ENCODE assay signal across 23 mouse cellular contexts in the genomic region with DNA sequence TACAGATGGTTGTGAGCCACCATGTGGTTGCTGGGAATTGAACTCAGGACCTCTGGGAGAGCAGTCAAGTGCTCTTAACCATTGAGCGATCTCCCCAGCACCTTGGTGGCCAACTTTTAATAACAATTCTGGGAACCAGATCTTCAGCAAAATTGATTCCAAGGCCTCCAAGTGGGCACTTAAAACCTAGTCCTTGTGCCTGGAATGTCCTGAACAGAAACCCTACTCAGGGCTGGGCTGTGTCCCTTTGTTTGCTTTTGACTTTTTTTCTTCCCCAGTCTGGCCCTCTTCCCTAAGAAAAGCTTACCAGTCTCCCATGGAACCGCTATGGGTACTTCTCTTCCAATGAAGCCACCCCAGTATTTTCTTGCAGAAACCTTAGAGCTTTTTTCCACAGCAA.
"Had no signal": no experiment of that assay in that cellular context is flagged by ENCODE, and none has a peak within 500 bp of the region (broad histone marks: within the 10 kb centered on the region; RNA-seq: fewer than 3 reads in every experiment).

No protein-coding gene starts in this region.

- H3K9me3 ChIP-seq: forebrain, embryonic 15.5 days; heart, embryonic 13.5 days; heart, embryonic 15.5 days; hindbrain, embryonic 13.5 days; hindbrain, embryonic 15.5 days; kidney, embryonic 15.5 days; limb, embryonic 13.5 days; limb, embryonic 15.5 days had no signal

- H3K4me1 ChIP-seq: forebrain, embryonic 15.5 days; heart, embryonic 13.5 days; kidney, embryonic 15.5 days; limb, embryonic 13.5 days had no signal

- H3K27me3 ChIP-seq: forebrain, embryonic 15.5 days; heart, embryonic 13.5 days; heart, embryonic 15.5 days; hindbrain, embryonic 13.5 days; hindbrain, embryonic 15.5 days; kidney, embryonic 15.5 days; limb, embryonic 13.5 days; limb, embryonic 15.5 days had no signal

- H3K27ac ChIP-seq: forebrain, embryonic 15.5 days; heart, embryonic 13.5 days; heart, embryonic 15.5 days; hindbrain, embryonic 13.5 days; hindbrain, embryonic 15.5 days; hindbrain, postnatal 0 days; kidney, embryonic 15.5 days; kidney, postnatal 0 days; limb, embryonic 13.5 days; limb, embryonic 15.5 days had no signal

- DNase-seq: forebrain, postnatal 0 days; gastrocnemius, postnatal 14 days; gastrocnemius, postnatal 36 days; heart, adult 18-20 months; kidney, adult 11 months; kidney, adult 2 months; kidney, adult 9 months; kidney, postnatal 14 days; kidney, postnatal 36 days; layer of hippocampus, adult 9-11 months; layer of hippocampus, postnatal 36 days; left cerebral cortex, postnatal 4 days had no signal

- ATAC-seq: forebrain, embryonic 15.5 days; forebrain, postnatal 0 days; hindbrain, postnatal 0 days; intestine, embryonic 16.5 days had no signal

- H3K9ac ChIP-seq: forebrain, embryonic 15.5 days; forebrain, postnatal 0 days; heart, embryonic 13.5 days; heart, embryonic 15.5 days; hindbrain, embryonic 13.5 days; hindbrain, embryonic 15.5 days; kidney, embryonic 15.5 days; limb, embryonic 13.5 days; limb, embryonic 15.5 days had no signal

- H3K4me2 ChIP-seq: forebrain, embryonic 15.5 days; heart, embryonic 13.5 days; heart, embryonic 15.5 days; hindbrain, embryonic 13.5 days; hindbrain, embryonic 15.5 days; kidney, embryonic 15.5 days; limb, embryonic 13.5 days; limb, embryonic 15.5 days had no signal

- H3K4me3 ChIP-seq: forebrain, embryonic 15.5 days; heart, embryonic 13.5 days; heart, embryonic 15.5 days; hindbrain, embryonic 13.5 days; hindbrain, embryonic 15.5 days; kidney, embryonic 15.5 days; limb, embryonic 13.5 days; limb, embryonic 15.5 days had no signal
